Mouse (Mus musculus): ENCODE data around the gene Gfy.

- TF ChIP-seq ZC3H11A (IDR thresholded peaks at IDR 0.05; ENCODE audit: borderline replicate concordance, low read depth, low read length) (no peak), ZNF384 (IDR thresholded peaks at IDR 0.05; ENCODE audit: low read depth, low read length) (no peak), MAFK (IDR thresholded peaks at IDR 0.05; ENCODE audit: insufficient read depth, low read depth, low read length) (no peak), CHD2 (IDR thresholded peaks at IDR 0.05; ENCODE audit: low read depth, low read length) (no peak), HCFC1 (IDR thresholded peaks at IDR 0.05; ENCODE audit: borderline replicate concordance, insufficient read depth, low read length) (no peak)
Measured at GRCm38 (mm10) chr7:45176356-45176755, 3.0 kb downstream of the Gfy start.

Data from ES-E14 (cell line).